ENCODE assay signal across 1 mouse cellular context in the genomic region with DNA sequence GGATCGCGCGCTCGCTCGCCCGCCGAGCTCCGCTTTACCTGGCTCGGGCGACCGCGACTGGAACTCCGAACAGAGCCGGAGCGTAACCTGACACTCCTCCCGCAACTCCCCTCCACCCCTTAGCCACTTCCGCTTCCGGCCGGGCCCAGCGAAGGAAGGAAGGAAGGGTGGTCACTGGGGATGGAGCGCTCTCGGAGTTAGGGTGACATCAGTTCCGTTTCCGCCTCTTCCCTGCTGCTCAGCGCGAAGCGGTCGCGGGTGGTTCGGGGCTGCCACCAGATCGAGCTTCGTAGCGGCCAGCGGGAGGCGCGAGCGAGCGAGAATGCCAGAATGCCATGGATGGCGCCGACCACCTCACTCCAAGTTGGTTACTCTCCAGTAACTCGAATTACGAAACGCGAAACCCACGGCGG.
TF ChIP-seq lines count a peak whose summit lies in the region.

Prkab1 (minus strand) TSS at position 182 of the 413 bp plus-strand sequence.

TF ChIP-seq in CH12.LX, 34 proteins besides CTCF, POLR2A, EP300 and RAD21 (continued from another document):
- TF ChIP-seq MEF2A (IDR thresholded peaks at IDR 0.05; ENCODE audit: borderline replicate concordance, low read depth, low read length) = peak; percentile 79
- TF ChIP-seq ZC3H11A (IDR thresholded peaks at IDR 0.05; ENCODE audit: low read depth, low read length) = no peak
- TF ChIP-seq MAZ (IDR thresholded peaks at IDR 0.05; ENCODE audit: low read depth, low read length) = peak; percentile 96
- TF ChIP-seq ETS1 (conservative IDR thresholded peaks at IDR 0.05; ENCODE audit: low read depth, low read length) = peak; percentile 59
- TF ChIP-seq E2F4 (IDR thresholded peaks at IDR 0.05; ENCODE audit: insufficient replicate concordance, low read depth, low read length) = 0 out of 2 replicates have a peak, but pooled peaks have one; percentile 79
- TF ChIP-seq PAX5 (IDR thresholded peaks at IDR 0.05; ENCODE audit: low read length) = no peak
- no peak for TF ChIP-seq USF2 (conservative IDR thresholded peaks at IDR 0.05; ENCODE audit: low read depth, low read length)
- peak; percentile 82; the same call in 1 of the 2 replicates for TF ChIP-seq MXI1 (IDR thresholded peaks at IDR 0.05; ENCODE audit: low read depth, low read length)
- peak; percentile 46; the same call in 1 of the 2 replicates for TF ChIP-seq JUND (conservative IDR thresholded peaks at IDR 0.05; ENCODE audit: low read depth, low read length)
- TF ChIP-seq JUN (IDR thresholded peaks at IDR 0.05; ENCODE audit: insufficient read depth, low read depth, low read length) = peak; percentile 68
- peak; percentile 88 for TF ChIP-seq HCFC1 (IDR thresholded peaks at IDR 0.05; ENCODE audit: low read depth, low read length)
- TF ChIP-seq BHLHE40 (IDR thresholded peaks at IDR 0.05; ENCODE audit: low read depth, low read length) = 0 out of 2 replicates have a peak, but pooled peaks have one; percentile 28
- TF ChIP-seq UBTF (IDR thresholded peaks at IDR 0.05; ENCODE audit: low read depth, low read length) = peak; percentile 92
- peak; percentile 75 for TF ChIP-seq IRF4 (IDR thresholded peaks at IDR 0.05; ENCODE audit: low read depth, low read length)
- TF ChIP-seq ZNF384 (IDR thresholded peaks at IDR 0.05; ENCODE audit: low read depth, low read length) = 0 out of 2 replicates have a peak, but pooled peaks have one; percentile 8
- TF ChIP-seq CHD1 (IDR thresholded peaks at IDR 0.05; ENCODE audit: low read depth, low read length) = no peak
- no peak for TF ChIP-seq CHD2 (IDR thresholded peaks at IDR 0.05; ENCODE audit: low read length)
- TF ChIP-seq POLR2AphosphoS2 (IDR thresholded peaks at IDR 0.05; ENCODE audit: low read depth, low read length) = peak; percentile 50; the same call in 1 of the 2 replicates
- peak; percentile 88; the same call in 1 of the 2 replicates for TF ChIP-seq TCF12 (IDR thresholded peaks at IDR 0.05; ENCODE audit: low read depth, low read length)
- peak; percentile 78 for TF ChIP-seq MAX (IDR thresholded peaks at IDR 0.05; ENCODE audit: low read length)
- TF ChIP-seq RCOR1 (conservative IDR thresholded peaks at IDR 0.05; ENCODE audit: low read depth, low read length) = peak; percentile 61
- no peak for TF ChIP-seq MYC (IDR thresholded peaks at IDR 0.05; ENCODE audit: low read depth, low read length)
- TF ChIP-seq KAT2A (IDR thresholded peaks at IDR 0.05; ENCODE audit: insufficient replicate concordance, low read length) = peak; percentile 84; the same call in 1 of the 2 replicates
- TF ChIP-seq SMC3 (IDR thresholded peaks at IDR 0.05; ENCODE audit: low read depth, low read length) = peak; percentile 43
- TF ChIP-seq USF1 (IDR thresholded peaks at IDR 0.05; ENCODE audit: low read depth, low read length) = no peak; the same call in 1 of the 2 replicates
- no peak for TF ChIP-seq ZKSCAN1 (IDR thresholded peaks at IDR 0.05; ENCODE audit: borderline replicate concordance, low read depth, low read length)
- TF ChIP-seq GABPA (IDR thresholded peaks at IDR 0.05; ENCODE audit: insufficient replicate concordance, low read depth, low read length) = no peak; the same call in 1 of the 2 replicates
